Mouse (Mus musculus): ENCODE measurements around the gene Fam131c. TPM values are rescaled to one million over a fixed set of nuclear protein-coding genes. Genes with fewer than 3 reads are reported as not detected.

Fam131c gene
- polyA plus RNA-seq (2014; fragmentation: Illumina TruSeq; extraction: RNeasy Lipid Tissue Mini Kit (QIAGEN cat#74804); ENCODE audit: low read depth, low replicate concordance) = 0.42 TPM

DNA sequence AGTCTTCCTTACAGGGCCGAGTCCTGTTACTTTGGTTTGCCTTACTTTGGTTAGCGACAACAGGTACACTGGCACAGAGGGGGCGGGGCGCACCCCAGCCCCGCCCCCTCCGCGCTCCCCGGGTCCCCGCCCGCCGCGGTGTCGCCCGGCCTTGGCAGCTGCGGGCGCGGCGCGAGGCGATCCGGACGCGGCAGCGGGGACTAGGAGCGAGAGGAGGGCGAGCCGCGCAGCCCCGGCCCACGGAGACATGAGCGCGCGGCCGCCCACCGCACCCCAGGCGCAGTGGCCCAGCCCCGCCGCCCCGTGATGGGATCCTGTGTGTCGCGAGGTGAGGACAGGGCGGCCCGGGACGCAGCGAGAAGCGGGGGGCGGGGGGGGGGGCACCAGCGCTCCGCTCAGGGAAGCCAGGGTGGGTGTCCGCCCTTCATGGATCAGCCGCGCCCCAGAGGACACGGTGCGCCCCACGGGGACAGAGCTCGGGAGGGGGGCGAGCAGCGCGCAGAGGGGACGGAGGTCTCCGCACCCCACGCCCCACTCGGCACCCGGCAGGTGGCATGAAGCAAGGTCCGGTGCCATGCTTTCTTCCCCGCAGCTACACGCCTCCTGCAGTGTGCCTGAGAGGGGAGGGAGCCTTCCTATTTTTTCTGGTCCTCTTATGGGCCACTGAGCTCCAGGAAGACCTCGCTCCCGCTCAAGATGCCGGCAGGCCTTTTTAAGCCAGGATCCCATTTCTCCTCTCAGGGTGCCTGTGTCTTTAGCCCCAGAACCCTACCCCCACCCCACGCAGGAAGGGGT is at the start of gene Fam131c:
TSS of gene Fam131c (plus strand) at position 224 of the 795 bp plus-strand sequence.

DNA sequence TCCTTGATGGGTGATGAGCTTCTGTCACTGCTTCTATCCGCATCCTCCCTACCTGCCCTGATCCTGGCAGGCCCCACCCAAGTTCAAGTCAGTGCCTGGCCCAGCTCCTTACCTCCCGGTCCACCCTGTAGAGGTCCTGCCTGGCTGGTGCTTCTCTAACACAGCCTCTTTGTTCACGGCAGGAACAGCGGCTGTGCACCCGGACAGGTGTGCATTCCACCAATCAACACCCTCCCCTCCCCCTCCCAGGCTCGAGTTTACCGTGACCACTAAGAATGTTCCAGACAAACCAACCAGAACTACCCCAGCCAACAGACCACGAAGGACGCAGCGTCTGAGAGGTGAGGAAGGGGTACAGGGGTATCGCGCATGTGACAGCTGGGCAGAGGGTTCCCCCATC is 30.5 kb downstream of the Fam131c start, which contains the start of gene Clcnka:
TSS of gene Clcnka (minus strand) at position 180 of the 400 bp plus-strand sequence.

DNA sequence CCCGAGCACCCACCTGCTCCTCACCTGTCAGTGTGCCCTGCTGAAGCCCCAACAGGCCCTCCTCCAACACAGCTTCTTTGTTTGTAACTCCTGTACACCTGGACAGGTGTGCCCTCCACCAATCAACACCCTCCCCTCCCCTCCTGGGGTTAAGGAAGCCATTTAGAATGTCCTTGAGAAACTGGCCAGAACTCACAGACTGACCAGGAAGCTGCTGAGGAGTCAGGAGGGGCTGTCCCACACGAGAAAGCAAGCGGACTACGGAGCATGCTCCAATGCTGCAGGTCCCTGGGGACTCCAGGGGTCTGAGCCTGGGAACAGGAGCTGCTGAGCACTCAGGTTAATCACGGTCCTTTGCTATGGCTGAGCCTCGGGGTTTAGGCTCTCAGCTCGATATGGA is 47.9 kb downstream of the Fam131c start, which contains the start of gene Clcnkb:
TSS of gene Clcnkb (minus strand) at position 91 of the 400 bp plus-strand sequence.

DNA sequence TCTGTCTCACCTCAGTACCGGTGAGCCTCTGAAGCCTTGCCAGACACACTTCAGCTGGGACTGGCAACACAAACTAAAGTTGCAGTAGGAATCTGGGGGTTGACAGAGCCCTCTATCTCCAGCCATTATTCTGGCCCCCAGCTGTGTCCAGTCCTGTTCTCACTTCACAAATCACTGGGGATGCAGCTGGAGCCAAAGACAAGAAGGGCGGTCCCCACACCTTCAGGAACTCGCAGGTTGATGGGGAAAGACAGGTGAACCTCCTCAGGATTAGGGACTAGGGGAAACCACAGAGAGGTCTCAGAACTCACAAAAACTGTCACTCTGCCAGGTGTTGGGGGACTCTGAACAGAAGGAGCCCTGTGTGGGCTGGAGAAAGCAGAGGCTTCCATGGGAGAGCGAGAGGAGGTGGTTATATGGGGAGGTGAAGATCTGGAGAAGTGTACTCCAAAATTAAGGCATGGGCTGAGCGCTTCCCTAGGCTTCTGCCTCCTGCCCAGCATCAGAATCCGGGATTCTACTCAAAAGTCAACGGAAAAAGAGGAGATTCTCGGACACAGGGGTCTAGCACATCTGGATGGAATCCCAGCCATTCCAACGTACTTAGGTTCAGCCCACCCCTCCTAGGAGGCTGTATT is 52.3 kb downstream of the Fam131c start, which contains the start of gene Hspb7:
TSS of gene Hspb7 (plus strand) at position 588 of the 638 bp plus-strand sequence.

Other genes starting within 250 kb of the Fam131c start
- 55.2 TPM for gene Szrd1, start 228.4 kb upstream of the Fam131c start, polyA plus RNA-seq (2014; fragmentation: Illumina TruSeq; extraction: RNeasy Lipid Tissue Mini Kit (QIAGEN cat#74804); ENCODE audit: low read depth, low replicate concordance)
- 7.9 TPM for gene Fbxo42, start 220.3 kb upstream of the Fam131c start, polyA plus RNA-seq (2014; fragmentation: Illumina TruSeq; extraction: RNeasy Lipid Tissue Mini Kit (QIAGEN cat#74804); ENCODE audit: low read depth, low replicate concordance)
- gene Rsg1, start 154.3 kb upstream of the Fam131c start, polyA plus RNA-seq (2014; fragmentation: Illumina TruSeq; extraction: RNeasy Lipid Tissue Mini Kit (QIAGEN cat#74804); ENCODE audit: low read depth, low replicate concordance) = 0.68 TPM
- gene Arhgef19, start 128.7 kb upstream of the Fam131c start, polyA plus RNA-seq (2014; fragmentation: Illumina TruSeq; extraction: RNeasy Lipid Tissue Mini Kit (QIAGEN cat#74804); ENCODE audit: low read depth, low replicate concordance) = 48.6 TPM
- gene Epha2, start 67.0 kb upstream of the Fam131c start, polyA plus RNA-seq (2014; fragmentation: Illumina TruSeq; extraction: RNeasy Lipid Tissue Mini Kit (QIAGEN cat#74804); ENCODE audit: low read depth, low replicate concordance) = 4.4 TPM
- gene Clcnka, start 30.5 kb downstream of the Fam131c start, polyA plus RNA-seq (2014; fragmentation: Illumina TruSeq; extraction: RNeasy Lipid Tissue Mini Kit (QIAGEN cat#74804); ENCODE audit: low read depth, low replicate concordance) = not detected
- 3.9 TPM for gene Clcnkb, start 47.8 kb downstream of the Fam131c start, polyA plus RNA-seq (2014; fragmentation: Illumina TruSeq; extraction: RNeasy Lipid Tissue Mini Kit (QIAGEN cat#74804); ENCODE audit: low read depth, low replicate concordance)
- 967 TPM for gene Hspb7, start 52.6 kb downstream of the Fam131c start, polyA plus RNA-seq (2014; fragmentation: Illumina TruSeq; extraction: RNeasy Lipid Tissue Mini Kit (QIAGEN cat#74804); ENCODE audit: low read depth, low replicate concordance)
- gene Srarp, start 67.9 kb downstream of the Fam131c start, polyA plus RNA-seq (2014; fragmentation: Illumina TruSeq; extraction: RNeasy Lipid Tissue Mini Kit (QIAGEN cat#74804); ENCODE audit: low read depth, low replicate concordance) = 0.55 TPM
- gene Zbtb17, start 76.4 kb downstream of the Fam131c start, polyA plus RNA-seq (2014; fragmentation: Illumina TruSeq; extraction: RNeasy Lipid Tissue Mini Kit (QIAGEN cat#74804); ENCODE audit: low read depth, low replicate concordance) = 15.3 TPM
- 13.6 TPM for gene Spen, start 170.4 kb downstream of the Fam131c start, polyA plus RNA-seq (2014; fragmentation: Illumina TruSeq; extraction: RNeasy Lipid Tissue Mini Kit (QIAGEN cat#74804); ENCODE audit: low read depth, low replicate concordance)
- 224 TPM for gene Fblim1, start 237.9 kb downstream of the Fam131c start, polyA plus RNA-seq (2014; fragmentation: Illumina TruSeq; extraction: RNeasy Lipid Tissue Mini Kit (QIAGEN cat#74804); ENCODE audit: low read depth, low replicate concordance)

All from heart, adult 10 weeks (tissue).